Mouse (Mus musculus) heart, adult 2 months (tissue): Measurements from ENCODE around the gene Plekha5. TPM values are rescaled to one million over a fixed set of nuclear protein-coding genes. Genes with fewer than 3 reads are reported as not detected.
A peak's percentile ranks its signal among the peaks of the same experiment; 100 is the strongest.

Experiments used
- DNase-seq, 2 experiments: peaks; one replicate each; pipeline ENCODE4 v3.0.0; 2021
- H3K27ac ChIP-seq: fragments of 200-600 bp; 2 replicates; pipeline ENCODE4 v1.8.1; 2022
- H3K27me3 ChIP-seq: fragments of 200-500 bp; 2 replicates; pipeline ENCODE4 v1.6.1; 2012; ENCODE audit warnings: mild to moderate bottlenecking, low read length, inconsistent platforms, mixed read lengths; ENCODE audit not compliant: control insufficient read depth, insufficient read depth
- H3K36me3 ChIP-seq: fragments of 200-500 bp; 2 replicates; pipeline ENCODE4 v1.6.1; 2012; ENCODE audit warnings: low read length, inconsistent platforms; ENCODE audit not compliant: control insufficient read depth, insufficient read depth
- H3K4me1 ChIP-seq: fragments of 200-500 bp; 2 replicates; pipeline ENCODE4 v1.6.1; 2011; ENCODE audit warnings: low read length; ENCODE audit not compliant: control insufficient read depth, insufficient read depth
- H3K4me3 ChIP-seq: fragments of 200-600 bp; 2 replicates; pipeline ENCODE4 v1.8.1; 2022
- H3K79me2 ChIP-seq: fragments of 200-500 bp; replicated peaks from 2 replicates; pipeline ENCODE4 v1.6.1; 2012; ENCODE audit warnings: mild to moderate bottlenecking, inconsistent platforms, low read length, moderate library complexity, mixed read lengths; ENCODE audit not compliant: control insufficient read depth, insufficient read depth
- H3K9ac ChIP-seq: fragments of 200-500 bp; 2 replicates; pipeline ENCODE4 v1.6.1; 2012; ENCODE audit warnings: low read depth, mild to moderate bottlenecking, control low read depth, inconsistent platforms, low read length, mixed read lengths
- CTCF ChIP-seq: fragments of 200-600 bp; IDR thresholded peaks from 2 replicates; pipeline ENCODE4 v1.8.1; 2022; ENCODE audit warnings: antibody characterized with exemption, mild to moderate bottlenecking, moderate library complexity
- EP300 ChIP-seq: fragments of 200-500 bp; IDR thresholded peaks from 2 replicates; pipeline ENCODE4 v1.6.1; 2011; ENCODE audit warnings: low read depth, low read length, control low read depth; ENCODE audit not compliant: insufficient read depth
- POLR2A ChIP-seq: fragments of 200-500 bp; IDR thresholded peaks from 2 replicates; pipeline ENCODE4 v1.6.1; 2011; ENCODE audit warnings: mild to moderate bottlenecking, low read depth, low read length, control low read depth; ENCODE audit not compliant: insufficient read depth
- WGBS: fragments of 180-500 bp; shearing (Covaris S2); methylation state at CpG from one replicate; pipeline ENCODE4 v1.1.7; 2018; 5-methylcytosine and 5-hydroxymethylcytosine counted together
- intact Hi-C: fragments of 180-260 bp; cut with DNase I; formaldehyde crosslinking; loops from one replicate; pipeline ENCODE4 v1.15.1; 2025
- polyA plus RNA-seq: library from polyadenylated mRNA; depleted of rRNA; stranded (reverse); fragments of >200 nt; gene quantifications from 2 replicates; pipeline ENCODE4 v1.2.3, GENCODE M21; 2012
- total RNA-seq, 2 experiments: library from RNA; stranded (reverse); gene quantifications; 2 replicates each; pipeline ENCODE4 v1.2.3; 2021

The Plekha5 gene
- total and polyA plus RNA-seq, 3 experiments: 19.6 to 26.0 (median 24.9) TPM

DNA sequence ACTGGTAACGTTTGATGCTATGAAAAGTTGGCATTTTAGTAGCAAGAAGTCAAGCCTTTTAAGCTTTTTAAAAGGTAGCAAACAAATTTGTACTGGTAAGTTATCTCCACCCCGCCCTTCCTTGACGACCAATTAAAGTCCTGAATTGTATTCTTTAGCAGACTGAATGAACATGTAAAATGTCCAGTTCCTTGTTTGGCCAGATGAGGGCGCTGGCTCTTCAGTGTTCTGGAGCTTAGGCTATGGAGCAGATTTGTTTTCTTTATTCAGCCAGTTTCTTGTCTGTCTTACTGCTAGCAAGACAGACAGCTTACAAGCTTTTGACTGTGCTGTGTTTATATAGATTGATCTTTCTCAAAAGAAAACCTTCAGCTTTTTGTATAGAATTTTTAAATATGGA, 48.5 kb downstream of the Plekha5 start:
- no peaks in the 10 kb centered on the region for H3K4me1 ChIP-seq
- 37% methylated on average over 4 of the region's 4 CpGs for WGBS
- intact Hi-C loops: loop anchor here (2.0 kb wide), 1 partner anchor 82 kb away; no protein-coding TSS in a partner anchor

DNA sequence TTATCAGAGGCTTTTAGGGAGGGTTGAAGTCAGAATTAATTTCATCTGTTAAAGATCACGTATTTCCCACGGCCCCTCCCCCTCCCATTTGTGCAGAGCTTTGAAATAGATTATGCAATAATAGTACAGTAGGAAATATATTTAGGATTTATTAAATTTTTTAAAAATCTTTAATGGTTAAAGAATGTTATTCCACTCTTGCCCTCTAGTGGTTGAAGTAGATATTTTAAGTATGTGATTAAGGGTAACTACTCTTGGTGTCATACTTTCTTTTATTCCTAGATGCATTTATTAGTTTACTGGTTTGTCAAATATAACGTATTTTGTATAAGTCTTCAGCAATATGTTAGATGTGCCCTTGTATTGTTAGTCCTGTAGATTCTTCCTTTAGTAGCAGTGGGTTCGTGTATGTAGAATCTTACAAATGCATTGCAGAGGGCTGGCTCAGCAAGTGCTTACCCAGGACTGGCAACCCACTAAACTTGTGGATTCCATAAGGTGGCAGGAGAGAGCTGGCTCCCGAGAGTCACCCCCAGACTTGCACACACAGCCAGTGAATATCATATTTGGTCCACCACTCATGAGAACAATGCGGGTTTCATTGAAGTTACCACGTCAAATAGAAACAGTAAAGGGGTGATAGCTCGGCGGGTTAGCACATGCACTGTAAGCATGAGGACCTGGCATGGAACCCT, 51.7 kb downstream of the Plekha5 start:
- no peak overlapping the region for H3K27ac ChIP-seq
- H3K4me1 ChIP-seq: no peaks in the 10 kb centered on the region
- no peak overlapping the region for H3K4me3 ChIP-seq
- peak; percentile 62 for TF ChIP-seq CTCF
- TF ChIP-seq EP300: no peak
- no peak for TF ChIP-seq POLR2A
- DNase-seq: no peak
- intact Hi-C loops: no loop called here
- H3K79me2 ChIP-seq: no peaks in the 10 kb centered on the region
- H3K9ac ChIP-seq: no peak overlapping the region
- no peaks in the 10 kb centered on the region for H3K36me3 ChIP-seq
- 74% methylated on average over 9 of the region's 9 CpGs for WGBS
- no peaks in the 10 kb centered on the region for H3K27me3 ChIP-seq

More for the DNA sequence above, 48.5 kb downstream of the Plekha5 start:
- DNase-seq: peak; percentile 54 to 69
- H3K27ac ChIP-seq: no peak overlapping the region
- H3K79me2 ChIP-seq: no peaks in the 10 kb centered on the region
- no peaks in the 10 kb centered on the region for H3K27me3 ChIP-seq
- no peaks in the 10 kb centered on the region for H3K36me3 ChIP-seq
- H3K4me3 ChIP-seq: no peak overlapping the region
- no peak overlapping the region for H3K9ac ChIP-seq
- TF ChIP-seq EP300 (no peak), CTCF (peak; percentile 91), POLR2A (no peak)

DNA sequence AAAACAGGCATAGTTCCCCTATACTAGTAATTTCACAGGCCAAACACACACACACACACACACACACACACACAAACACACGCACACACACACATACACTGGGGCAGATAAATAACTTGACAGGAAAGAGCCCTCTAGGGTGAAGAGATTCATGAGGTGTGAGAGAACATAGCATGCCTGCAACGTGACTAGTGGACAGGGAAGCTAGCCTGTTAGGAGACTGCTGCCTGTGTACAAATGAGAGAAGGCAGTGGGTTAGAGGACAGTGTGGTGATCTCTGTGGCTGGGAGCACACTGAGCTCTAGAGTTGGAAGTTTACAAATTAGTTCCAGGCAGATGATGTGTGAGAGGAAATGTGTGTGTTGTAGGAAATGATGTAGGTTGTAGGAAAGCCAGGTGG, 53.1 kb downstream of the Plekha5 start:
- peaks cover 1% of the 10 kb centered on the region for H3K4me1 ChIP-seq
- WGBS: 40% methylated on average over 2 of the region's 2 CpGs
- H3K27me3 ChIP-seq: no peaks in the 10 kb centered on the region
- intact Hi-C loops: no loop called here
- H3K4me3 ChIP-seq: no peak overlapping the region
- no peak overlapping the region for H3K27ac ChIP-seq
- no peak for DNase-seq
- H3K9ac ChIP-seq: no peak overlapping the region
- H3K36me3 ChIP-seq: no peaks in the 10 kb centered on the region
- H3K79me2 ChIP-seq: no peaks in the 10 kb centered on the region
- TF ChIP-seq POLR2A: no peak

GRCm38 (mm10) chr6:140478031-140478430, 54.2 kb downstream of the Plekha5 start:
- intact Hi-C loops: no loop called here
- Histone ChIP-seq H3K36me3 (no peaks in the 10 kb centered on the region), H3K4me3 (no peak overlapping the region), H3K27ac (no peak overlapping the region), H3K27me3 (no peaks in the 10 kb centered on the region), H3K79me2 (no peaks in the 10 kb centered on the region), H3K4me1 (peaks cover 3% of the 10 kb centered on the region), H3K9ac (no peak overlapping the region)
- no peak for TF ChIP-seq CTCF
- TF ChIP-seq POLR2A: no peak
- no peak for TF ChIP-seq EP300
- WGBS: 59% methylated on average over 7 of the region's 7 CpGs
- no peak for DNase-seq

- Histone ChIP-seq H3K27ac (no peak overlapping the region), H3K79me2 (no peaks in the 10 kb centered on the region), H3K4me3 (no peak overlapping the region), H3K9ac (no peak overlapping the region), H3K4me1 (peaks cover 5% of the 10 kb centered on the region), H3K27me3 (no peaks in the 10 kb centered on the region), H3K36me3 (no peaks in the 10 kb centered on the region)
- DNase-seq: no peak
- WGBS: 94% methylated on average over 5 of the region's 5 CpGs
- no peak for TF ChIP-seq EP300
- intact Hi-C loops: no loop called here
Observed at GRCm38 (mm10) chr6:140478943-140479342, 55.1 kb downstream of the Plekha5 start.

- Histone ChIP-seq H3K4me3 (no peak overlapping the region), H3K79me2 (no peaks in the 10 kb centered on the region), H3K27ac (no peak overlapping the region), H3K9ac (no peak overlapping the region), H3K27me3 (no peaks in the 10 kb centered on the region), H3K4me1 (peaks cover 8% of the 10 kb centered on the region), H3K36me3 (no peaks in the 10 kb centered on the region)
- WGBS: 93% methylated on average over 10 of the region's 10 CpGs
- TF ChIP-seq POLR2A: no peak
- no peak for TF ChIP-seq CTCF
- TF ChIP-seq EP300: no peak
- no peak for DNase-seq
- intact Hi-C loops: loop anchor here (5.0 kb wide), 1 partner anchor 37 kb away; no protein-coding TSS in a partner anchor
Observed at GRCm38 (mm10) chr6:140480425-140481081, 56.7 kb downstream of the Plekha5 start.
